Mouse (Mus musculus) WW6 (cell line): ENCODE data around the gene Zfp788.
"Not testable (repeated sequence)": the region's sequence is repeated elsewhere in the genome, so short reads cannot be mapped to it uniquely, and the experiment has no call there.

Experiments
- DNase-seq: peaks from one replicate; pipeline ENCODE4 v3.0.0-alpha.2; 2013; ENCODE audit warnings: low read depth, low spot score

Zfp788 gene

DNA sequence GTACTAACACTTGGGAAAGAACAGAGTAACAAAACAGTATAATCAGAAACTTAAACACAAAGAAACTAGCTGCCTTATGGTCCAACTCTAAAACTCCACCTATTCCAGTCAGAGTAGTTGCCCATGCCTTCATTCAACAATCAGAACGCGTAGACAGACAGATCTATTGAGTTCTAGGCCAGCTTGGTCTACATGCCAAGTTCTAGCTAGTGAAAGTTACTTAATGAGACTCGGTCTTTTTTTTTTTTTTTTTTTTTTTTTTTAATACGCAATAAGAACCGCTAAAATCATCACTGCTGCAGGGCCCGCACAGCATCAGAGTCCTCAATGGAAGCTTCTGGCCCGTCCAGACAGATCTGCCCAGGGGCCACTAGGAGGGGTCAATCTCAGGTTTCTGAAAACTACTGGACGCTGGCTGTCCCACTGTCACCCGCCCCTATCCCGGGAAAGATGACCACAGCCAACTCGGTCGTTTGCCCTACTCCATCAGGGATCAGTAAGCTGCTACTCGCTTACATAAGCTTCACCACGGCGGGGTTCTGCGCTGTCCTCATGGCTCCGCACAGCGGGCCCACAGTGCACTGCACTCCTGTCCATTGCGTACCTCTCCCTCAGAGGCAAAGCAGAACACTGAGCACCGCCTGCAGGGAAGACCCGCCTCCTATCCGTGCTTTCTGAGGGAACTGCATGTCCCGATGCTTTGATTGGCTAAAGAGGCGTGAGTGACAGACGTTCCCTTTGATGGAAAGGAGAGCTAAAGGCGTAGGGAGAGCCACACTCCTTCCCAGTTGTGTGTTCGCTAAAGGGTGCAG lies at the start of gene Zfp788:
Gene Zfp788 (plus strand): TSS at position 795 of the 812 bp plus-strand sequence.
- peak; percentile 86 for DNase-seq

DNA sequence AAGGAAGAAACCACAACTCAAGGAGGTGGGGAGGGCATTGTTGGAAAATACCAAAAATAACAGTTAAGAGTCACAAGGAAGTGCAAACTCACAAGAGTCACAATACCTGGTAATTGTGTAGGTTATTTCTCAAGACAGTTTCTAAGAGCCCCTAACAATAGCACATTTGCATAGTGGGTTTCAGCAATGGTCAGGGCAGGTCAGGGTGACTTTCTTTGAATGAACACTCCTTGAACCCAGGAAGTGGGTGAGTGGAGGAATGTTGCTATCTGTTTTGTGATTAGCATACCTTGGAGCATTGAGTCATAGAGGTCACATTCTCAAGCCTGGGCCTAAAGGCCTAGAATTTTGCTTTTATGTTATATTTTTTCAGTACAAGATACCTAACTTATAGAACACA lies 45.2 kb upstream of the Zfp788 start:
- DNase-seq, result not testable (repeated sequence)

DNA sequence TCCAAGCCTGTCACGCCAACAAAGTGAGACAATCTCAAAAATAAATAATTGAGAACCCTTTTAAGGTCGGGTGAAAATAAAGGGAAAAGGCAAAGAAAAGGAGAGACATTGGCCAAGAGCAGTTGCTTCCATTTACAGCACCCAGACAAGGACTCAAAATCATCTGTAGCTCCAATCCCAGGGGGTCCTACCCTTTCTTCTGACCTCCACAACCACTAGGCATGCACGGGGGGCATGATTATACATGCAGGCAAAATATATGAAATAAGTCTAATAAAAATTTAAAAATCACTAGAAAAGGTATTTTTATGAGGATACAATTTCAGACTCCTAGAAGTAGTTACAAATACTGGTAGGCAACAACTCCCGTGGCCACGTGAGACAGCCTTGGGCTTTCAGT lies 34.4 kb upstream of the Zfp788 start:
- DNase-seq, result no peak

DNA sequence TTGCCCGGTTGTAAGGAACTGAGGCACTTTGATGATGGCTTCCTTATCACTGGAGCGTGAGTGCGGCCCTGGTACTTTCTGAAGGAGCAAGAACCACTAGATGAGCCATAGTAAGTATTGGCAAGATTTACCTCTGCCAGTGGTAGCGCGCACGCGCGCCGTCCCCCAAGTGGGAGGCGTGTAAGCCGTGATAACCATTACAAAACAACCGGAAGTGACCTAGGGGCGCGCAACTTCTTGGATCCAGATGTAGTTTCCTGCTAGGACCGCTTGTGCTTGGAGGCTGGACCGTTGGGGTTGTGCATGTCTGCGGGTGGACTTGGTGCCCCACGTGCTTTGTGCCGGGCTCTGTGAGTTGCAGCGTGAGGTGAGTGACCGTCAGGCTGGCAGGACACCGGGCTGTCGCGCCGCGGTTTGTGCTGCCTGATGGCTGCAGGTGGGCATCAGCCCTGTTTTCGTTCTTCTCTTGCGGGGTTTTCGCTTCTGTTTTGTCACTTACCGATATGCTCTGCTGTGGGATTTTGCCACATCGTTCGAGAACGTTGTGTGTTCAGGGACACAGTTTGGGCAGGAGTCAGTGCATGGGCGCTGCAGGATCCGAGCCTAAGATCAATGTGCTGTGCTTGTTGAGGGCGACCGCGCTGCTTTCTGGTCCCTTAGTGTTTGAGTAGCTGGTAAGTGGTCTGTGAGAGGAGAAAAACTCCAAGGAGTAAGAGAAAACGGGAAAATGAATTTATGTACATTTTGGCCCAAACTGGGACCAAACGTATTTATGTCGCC lies 33.8 kb upstream of the Zfp788 start, which contains the start of gene 2610021A01Rik:
Gene 2610021A01Rik (plus strand): TSS at position 197 of the 780 bp plus-strand sequence.
- DNase-seq, result peak; percentile 75

DNA sequence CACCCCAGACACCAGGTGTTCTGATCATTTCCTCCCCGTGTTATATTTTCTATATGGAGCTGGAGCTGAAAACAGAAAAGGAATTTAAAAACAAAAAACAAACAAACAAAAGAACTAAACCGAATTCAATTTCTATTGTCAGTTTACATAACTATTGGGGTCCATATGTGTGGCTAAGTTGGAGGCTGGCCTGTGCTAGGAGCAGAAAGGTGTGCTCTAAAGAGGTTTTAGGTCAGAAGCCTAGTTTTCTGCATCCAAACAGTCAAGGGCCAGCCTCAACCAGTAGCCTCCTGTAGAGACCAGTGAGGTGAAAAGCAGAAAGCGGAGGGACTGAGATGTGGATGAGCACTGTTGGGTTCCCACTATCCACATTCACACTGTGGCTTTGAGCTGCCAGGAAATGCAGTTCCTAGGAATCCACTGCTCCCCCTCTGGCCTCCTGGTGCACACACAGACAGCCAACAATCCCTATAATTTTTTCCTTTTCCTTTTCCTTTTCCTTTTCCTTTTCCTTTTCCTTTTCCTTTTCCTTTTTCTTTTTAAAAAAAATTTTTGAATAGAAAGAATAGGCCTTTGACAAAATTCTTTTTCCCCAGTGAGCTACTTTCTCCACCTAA lies 33.0 kb upstream of the Zfp788 start:
- no peak for DNase-seq

DNA sequence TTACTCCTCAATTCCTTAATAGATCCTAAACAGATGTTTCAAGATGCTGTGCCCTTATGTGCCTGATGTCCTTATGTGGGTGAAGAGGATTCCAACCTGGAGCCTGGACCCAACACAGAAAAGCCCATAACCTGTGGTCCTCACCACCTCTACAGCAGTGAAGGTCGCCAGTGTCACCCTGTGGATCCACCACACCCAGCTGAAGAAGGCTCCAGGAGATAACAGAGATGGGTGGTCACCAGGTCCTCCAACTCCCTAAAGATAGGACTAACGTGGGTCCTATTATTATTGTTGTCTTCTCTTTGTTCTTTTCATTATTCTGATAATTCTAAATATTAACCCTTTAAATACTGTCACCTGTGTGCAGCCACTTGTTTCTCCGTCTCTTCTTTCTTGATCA lies 21.3 kb upstream of the Zfp788 start:
- DNase-seq, result no peak

DNA sequence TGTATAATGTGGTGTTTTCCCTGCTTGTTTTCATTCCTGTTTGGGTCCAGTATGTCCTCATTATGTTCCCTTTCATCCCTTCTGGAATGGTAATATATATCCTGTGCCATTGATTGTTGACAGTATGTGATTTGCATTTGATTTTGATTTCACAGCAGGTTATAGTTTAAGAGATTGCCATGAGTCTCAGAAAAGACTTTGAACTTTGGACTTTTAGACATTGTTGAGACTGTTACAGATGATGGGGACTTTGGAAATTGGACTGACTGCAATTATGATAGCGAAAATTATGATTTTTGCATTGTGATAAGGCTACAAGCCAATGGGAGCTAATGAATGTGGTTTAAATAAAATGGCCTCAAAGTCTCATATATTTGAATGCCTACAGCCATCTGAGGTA lies 16.8 kb upstream of the Zfp788 start:
- not testable (repeated sequence) for DNase-seq

DNA sequence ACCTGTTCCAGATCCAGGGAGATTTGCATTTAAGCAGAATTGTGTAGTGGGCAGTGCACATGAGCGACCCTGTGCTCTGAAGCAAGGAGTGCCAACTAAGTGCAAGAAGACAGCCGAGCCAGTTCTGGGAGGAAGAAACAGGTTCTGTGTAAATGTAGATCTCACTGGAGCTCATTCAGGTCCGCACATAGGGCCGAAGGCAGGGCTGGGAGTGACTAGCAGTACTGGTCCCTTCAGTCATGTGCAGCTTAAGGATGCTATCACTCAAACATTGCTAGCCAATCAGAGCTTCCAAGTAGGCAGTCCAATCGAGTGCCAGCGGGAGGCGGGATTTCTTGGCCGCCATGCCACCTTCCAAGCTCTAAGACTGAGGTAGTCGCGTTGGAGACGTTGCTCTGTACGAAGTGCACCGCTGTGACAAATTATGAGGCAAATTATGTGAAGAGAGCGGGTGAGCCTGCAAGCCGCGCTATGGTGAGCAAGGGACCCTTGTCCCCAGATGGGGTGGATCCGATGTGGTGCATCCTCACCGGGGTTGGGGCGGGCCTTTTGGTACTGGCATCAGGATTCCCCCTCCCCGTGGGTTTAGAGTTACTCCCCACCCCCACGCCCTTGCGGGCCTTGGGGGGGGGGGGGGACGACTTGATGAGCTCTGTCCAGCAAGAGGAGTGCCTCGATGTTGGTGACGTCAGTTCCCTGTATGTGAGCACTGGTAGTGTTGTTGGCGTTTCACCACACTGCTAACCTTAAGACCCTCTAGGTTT lies 400 bp downstream of the Zfp788 start:
- DNase-seq, result peak; percentile 80

DNA sequence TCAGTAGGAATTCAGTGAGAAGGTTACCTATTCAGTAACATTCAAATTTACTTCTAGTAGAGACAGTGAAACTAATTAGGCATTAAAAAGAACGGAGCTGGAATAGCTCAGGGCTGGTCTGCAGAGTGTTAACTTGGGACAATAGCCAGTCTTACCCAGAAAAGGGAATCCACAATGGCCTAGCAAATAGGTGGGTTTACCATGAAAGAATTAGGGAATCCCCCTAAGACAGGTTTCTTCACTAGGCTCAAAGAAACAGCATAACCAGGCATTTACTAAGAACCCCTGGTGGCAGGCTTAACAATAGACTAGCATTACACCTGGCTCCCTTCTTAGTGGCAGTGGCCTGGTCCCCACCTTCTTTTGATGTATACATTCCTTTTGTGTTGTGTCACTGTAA lies 41.3 kb downstream of the Zfp788 start:
- DNase-seq, result not testable (repeated sequence)
